Mouse (Mus musculus) liver, embryonic 13.5 days (tissue): ENCODE measurements around the gene Mpnd. TPM values are rescaled to one million over a fixed set of nuclear protein-coding genes. Genes with fewer than 3 reads are reported as not detected.

Source experiments
- ATAC-seq: fragments of 200-750 bp; cut with Nextera tagmentation; 2 replicates; pipeline ENCODE4 v1.8.0; 2017; ENCODE audit warnings: low read depth, mild to moderate bottlenecking, moderate number of reproducible peaks, moderate library complexity
- DNase-seq: peaks from one replicate; pipeline ENCODE4 v3.0.0; 2022
- H3K27ac ChIP-seq: fragments of 300-500 bp; sonication (generic); 2 replicates; pipeline ENCODE4 v1.5.1; 2015; ENCODE audit warnings: moderate library complexity, mild to moderate bottlenecking, inconsistent platforms
- H3K27me3 ChIP-seq: fragments of 300-500 bp; sonication (generic); 2 replicates; pipeline ENCODE4 v1.6.1; 2015; ENCODE audit warnings: mild to moderate bottlenecking, inconsistent platforms
- H3K36me3 ChIP-seq: fragments of 300-500 bp; sonication (generic); 2 replicates; pipeline ENCODE4 v1.6.1; 2015; ENCODE audit warnings: mild to moderate bottlenecking, inconsistent platforms
- H3K4me1 ChIP-seq: fragments of 300-500 bp; sonication (generic); replicated peaks from 2 replicates; pipeline ENCODE4 v1.6.1; 2015; ENCODE audit warnings: inconsistent platforms
- H3K4me2 ChIP-seq: fragments of 300-500 bp; sonication (generic); 2 replicates; pipeline ENCODE4 v1.6.1; 2015; ENCODE audit warnings: inconsistent platforms, mild to moderate bottlenecking, moderate library complexity
- H3K4me3 ChIP-seq: fragments of 300-500 bp; sonication (generic); replicated peaks from 2 replicates; pipeline ENCODE4 v1.5.1; 2015; ENCODE audit warnings: mild to moderate bottlenecking, inconsistent platforms
- H3K9ac ChIP-seq: fragments of 300-500 bp; sonication (generic); 2 replicates; pipeline ENCODE4 v1.6.1; 2015; ENCODE audit warnings: mild to moderate bottlenecking, inconsistent platforms
- H3K9me3 ChIP-seq: fragments of 300-500 bp; sonication (generic); replicated peaks from 2 replicates; pipeline ENCODE4 v1.6.1; 2016; ENCODE audit warnings: inconsistent platforms
- WGBS: fragments of 180-500 bp; shearing (Covaris S2); methylation state at CpG from one replicate; pipeline ENCODE4 v1.1.7; 2015; ENCODE audit not compliant: insufficient replicate concordance; 5-methylcytosine and 5-hydroxymethylcytosine counted together
- polyA plus RNA-seq: library from polyadenylated mRNA; unstranded; fragments of >200 nt; fragmentation: Nextera tagmentation; extraction: Ambion mirVana; gene quantifications from 2 replicates; pipeline ENCODE4 v1.2.1, GENCODE M21; 2015

Gene Mpnd
- polyA plus RNA-seq, 1 experiment from 2014 or later: 14.5 TPM

DNA sequence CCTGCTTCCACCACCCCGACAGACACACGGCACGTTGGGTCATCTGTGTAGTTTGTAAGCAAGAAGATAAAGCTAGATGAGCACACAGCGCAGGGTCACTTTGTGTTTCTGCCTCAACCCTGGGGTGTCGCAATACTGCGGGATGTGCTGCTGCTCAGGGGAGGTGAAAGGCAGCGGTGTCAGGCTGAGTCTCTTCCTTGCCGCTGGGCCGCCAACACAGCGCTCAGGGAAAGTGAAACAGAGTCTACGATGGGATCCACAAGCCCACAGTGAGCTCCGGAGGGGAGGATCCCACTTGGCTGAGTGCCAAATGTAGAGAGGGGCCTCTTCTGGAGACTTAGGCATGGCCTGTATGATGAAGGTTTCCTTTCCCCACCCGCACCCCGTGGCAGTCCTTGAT lies 42.3 kb upstream of the Mpnd start:
- ATAC-seq: no peak
- 0 out of 2 replicates have a peak overlapping the region, but pooled peaks have one; percentile 13 for H3K27ac ChIP-seq

GRCm38 (mm10) chr17:55964496-55964895 lies 41.0 kb upstream of the Mpnd start:
- no peak for ATAC-seq
- Histone ChIP-seq H3K27ac (no peak overlapping the region), H3K9me3 (no peaks in the 10 kb centered on the region), H3K4me2 (no peak overlapping the region), H3K4me1 (peaks cover 25% of the 10 kb centered on the region), H3K4me3 (no peak overlapping the region), H3K27me3 (peaks cover 13% of the 10 kb centered on the region), H3K36me3 (peaks cover 68% of the 10 kb centered on the region), H3K9ac (no peak overlapping the region)
- no peak for DNase-seq
- WGBS: 89% methylated on average over 10 of the region's 10 CpGs

More for the DNA sequence above, 42.3 kb upstream of the Mpnd start:
- 69% methylated on average over 14 of the region's 14 CpGs for WGBS
- Histone ChIP-seq H3K27me3 (no peaks in the 10 kb centered on the region), H3K4me2 (no peak overlapping the region), H3K9me3 (no peaks in the 10 kb centered on the region), H3K4me1 (peaks cover 31% of the 10 kb centered on the region), H3K36me3 (peaks cover 68% of the 10 kb centered on the region), H3K9ac (no peak overlapping the region), H3K4me3 (no peak overlapping the region)
- no peak for DNase-seq

DNA sequence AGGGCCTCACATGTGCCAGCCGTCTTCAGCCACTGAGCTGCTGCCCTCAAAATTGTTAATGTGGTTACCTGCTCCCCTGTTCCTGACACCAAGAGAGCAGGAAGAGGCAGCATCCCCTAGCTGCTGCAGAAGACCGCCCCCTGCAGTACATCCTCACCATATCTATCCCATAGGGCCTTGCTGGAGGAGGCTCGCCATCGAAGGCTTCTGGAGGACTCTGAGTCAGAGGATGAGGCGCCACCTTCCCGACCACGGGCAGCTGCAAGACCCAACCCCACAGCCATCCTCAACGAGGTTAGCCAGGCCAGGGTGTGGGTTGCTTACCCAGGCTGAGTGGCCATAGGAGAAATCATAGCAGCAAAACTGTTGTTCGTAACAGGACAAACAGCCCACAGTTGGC lies 40.5 kb upstream of the Mpnd start:
- Histone ChIP-seq H3K4me1 (peaks cover 20% of the 10 kb centered on the region), H3K27me3 (peaks cover 18% of the 10 kb centered on the region), H3K9ac (no peak overlapping the region), H3K9me3 (no peaks in the 10 kb centered on the region), H3K27ac (no peak overlapping the region), H3K4me3 (no peak overlapping the region), H3K36me3 (peaks cover 68% of the 10 kb centered on the region), H3K4me2 (no peak overlapping the region)
- ATAC-seq (no peak), DNase-seq (no peak)
- 72% methylated on average over 9 of the region's 9 CpGs for WGBS

DNA sequence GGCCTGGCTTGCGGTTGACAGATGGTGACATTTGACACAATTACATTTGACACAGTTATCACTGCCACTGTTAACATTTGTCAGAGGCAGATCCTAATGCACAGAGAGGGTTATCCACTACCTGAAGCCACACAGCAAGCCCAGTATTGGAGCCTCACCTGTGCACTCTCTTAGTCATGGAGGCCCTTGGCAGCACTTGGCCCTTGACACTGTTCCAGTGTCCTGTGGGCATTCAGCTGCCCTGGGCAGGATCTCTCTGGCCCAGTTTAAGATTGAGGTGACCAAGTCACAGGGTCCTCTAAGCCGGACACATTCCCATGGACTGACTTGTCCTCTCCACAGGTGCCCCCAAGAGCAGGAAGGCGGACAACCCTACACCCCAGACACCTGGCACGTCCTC lies 38.3 kb upstream of the Mpnd start:
- WGBS: 87% methylated on average over 4 of the region's 4 CpGs
- H3K4me2 ChIP-seq: no peak overlapping the region
- no peak overlapping the region for H3K27ac ChIP-seq
- H3K4me1 ChIP-seq: peaks cover 22% of the 10 kb centered on the region; the same call in 1 of the 2 replicates
- H3K9ac ChIP-seq: no peak overlapping the region
- H3K4me3 ChIP-seq: no peak overlapping the region
- peaks cover 40% of the 10 kb centered on the region for H3K27me3 ChIP-seq
- H3K9me3 ChIP-seq: no peaks in the 10 kb centered on the region
- peaks cover 49% of the 10 kb centered on the region for H3K36me3 ChIP-seq
- ATAC-seq (no peak), DNase-seq (no peak)

DNA sequence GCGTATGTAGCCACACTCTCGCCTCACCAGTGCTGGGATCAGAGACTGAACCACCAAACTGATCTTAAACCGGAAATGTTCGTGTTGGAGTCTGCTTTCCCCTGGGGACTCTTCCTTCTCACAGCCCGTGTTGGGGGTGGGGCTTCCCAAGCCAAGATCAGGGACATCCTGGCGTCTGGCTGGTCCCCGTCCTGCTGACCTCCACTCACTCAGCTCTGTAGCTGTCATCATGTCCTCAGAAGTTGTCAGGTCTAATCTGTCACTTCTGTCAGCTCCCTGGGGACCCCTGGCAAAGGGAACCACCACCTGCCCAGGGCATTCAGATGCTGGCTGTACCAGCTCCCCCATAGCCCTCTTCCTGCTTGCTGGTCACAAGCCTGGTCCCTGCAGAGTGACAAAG lies 37.3 kb upstream of the Mpnd start:
- Histone ChIP-seq H3K9me3 (no peaks in the 10 kb centered on the region), H3K27ac (no peak overlapping the region), H3K4me1 (peaks cover 15% of the 10 kb centered on the region; the same call in 1 of the 2 replicates), H3K9ac (no peak overlapping the region), H3K27me3 (peaks cover 50% of the 10 kb centered on the region), H3K4me3 (no peak overlapping the region), H3K4me2 (no peak overlapping the region), H3K36me3 (peaks cover 42% of the 10 kb centered on the region)
- WGBS: 61% methylated on average over 7 of the region's 7 CpGs
- no peak for ATAC-seq
- no peak for DNase-seq

GRCm38 (mm10) chr17:55969560-55969959 lies 36.0 kb upstream of the Mpnd start:
- Histone ChIP-seq H3K27ac (no peak overlapping the region), H3K9ac (no peak overlapping the region), H3K36me3 (peaks cover 32% of the 10 kb centered on the region), H3K4me3 (no peak overlapping the region), H3K4me1 (peaks cover 14% of the 10 kb centered on the region; the same call in 1 of the 2 replicates), H3K4me2 (no peak overlapping the region), H3K27me3 (peaks cover 62% of the 10 kb centered on the region), H3K9me3 (no peaks in the 10 kb centered on the region)
- ATAC-seq (no peak), DNase-seq (no peak)
- 51% methylated on average over 14 of the region's 14 CpGs for WGBS

GRCm38 (mm10) chr17:55969966-55970891 lies 35.3 kb upstream of the Mpnd start, which contains the start of gene Shd:
Shd (plus strand) TSS chr17:55970467.
- Histone ChIP-seq H3K4me1 (peaks cover 14% of the 10 kb centered on the region; the same call in 1 of the 2 replicates), H3K36me3 (peaks cover 25% of the 10 kb centered on the region), H3K27me3 (peaks cover 62% of the 10 kb centered on the region), H3K9me3 (no peaks in the 10 kb centered on the region), H3K4me3 (peak within 1 kb of the TSS; percentile 44), H3K4me2 (peak within 1 kb of the TSS; percentile 61), H3K9ac (0 out of 2 replicates have a peak within 1 kb of the TSS, but pooled peaks have one; percentile 13), H3K27ac (no peak within 1 kb of the TSS)
- ATAC-seq (no peak), DNase-seq (no peak)
- 7% methylated on average over 55 of the region's 55 CpGs for WGBS

GRCm38 (mm10) chr17:55971453-55971852 lies 34.1 kb upstream of the Mpnd start:
- 33% methylated on average over 22 of the region's 22 CpGs for WGBS
- Histone ChIP-seq H3K4me2 (no peak overlapping the region), H3K4me3 (no peak overlapping the region), H3K36me3 (peaks cover 16% of the 10 kb centered on the region), H3K9ac (no peak overlapping the region), H3K27ac (no peak overlapping the region), H3K4me1 (peaks cover 14% of the 10 kb centered on the region), H3K27me3 (peaks cover 62% of the 10 kb centered on the region), H3K9me3 (no peaks in the 10 kb centered on the region)
- DNase-seq (no peak), ATAC-seq (no peak)

- ATAC-seq (peak; percentile 47), DNase-seq (peak; percentile 41)
- peaks cover 9% of the 10 kb centered on the region for H3K4me1 ChIP-seq
- no peaks in the 10 kb centered on the region for H3K36me3 ChIP-seq
- peaks cover 36% of the 10 kb centered on the region for H3K27me3 ChIP-seq
- no peak overlapping the region for H3K4me3 ChIP-seq
- H3K9ac ChIP-seq: no peak overlapping the region
- no peaks in the 10 kb centered on the region for H3K9me3 ChIP-seq
- no peak overlapping the region for H3K4me2 ChIP-seq
- WGBS: 15% methylated on average over 13 of the region's 13 CpGs
- no peak overlapping the region for H3K27ac ChIP-seq
Observed at GRCm38 (mm10) chr17:55976255-55976862, 29.2 kb upstream of the Mpnd start.

DNA sequence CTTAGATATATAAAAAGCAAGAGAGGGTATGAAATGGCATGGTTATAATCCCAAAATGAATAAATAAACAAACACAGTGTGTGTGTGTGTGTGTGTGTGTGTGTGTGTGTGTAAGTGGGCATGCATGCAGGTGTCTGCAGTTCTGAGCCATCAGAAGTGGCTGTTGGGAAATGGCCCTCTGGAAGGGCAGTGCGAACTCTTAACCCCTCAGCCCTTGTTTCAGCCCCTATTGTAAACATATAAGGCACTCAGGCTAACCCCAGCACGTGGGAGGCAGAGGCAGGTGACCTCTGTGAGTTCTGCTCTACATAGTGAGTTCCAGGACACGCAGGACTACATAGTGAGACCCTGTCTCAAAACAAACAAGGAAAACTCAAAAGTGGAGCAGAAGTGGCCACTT lies 28.2 kb upstream of the Mpnd start:
- Histone ChIP-seq H3K36me3 (no peaks in the 10 kb centered on the region), H3K9ac (no peak overlapping the region), H3K27ac (no peak overlapping the region), H3K4me2 (no peak overlapping the region), H3K9me3 (no peaks in the 10 kb centered on the region), H3K4me1 (peaks cover 7% of the 10 kb centered on the region; the same call in 1 of the 2 replicates), H3K27me3 (peaks cover 27% of the 10 kb centered on the region), H3K4me3 (no peak overlapping the region)
- 44% methylated on average over 3 of the region's 3 CpGs for WGBS
- ATAC-seq (peak; percentile 52), DNase-seq (no peak)
